Mouse (Mus musculus): ENCODE results near the gene Spock1.

The Spock1 gene

DNA sequence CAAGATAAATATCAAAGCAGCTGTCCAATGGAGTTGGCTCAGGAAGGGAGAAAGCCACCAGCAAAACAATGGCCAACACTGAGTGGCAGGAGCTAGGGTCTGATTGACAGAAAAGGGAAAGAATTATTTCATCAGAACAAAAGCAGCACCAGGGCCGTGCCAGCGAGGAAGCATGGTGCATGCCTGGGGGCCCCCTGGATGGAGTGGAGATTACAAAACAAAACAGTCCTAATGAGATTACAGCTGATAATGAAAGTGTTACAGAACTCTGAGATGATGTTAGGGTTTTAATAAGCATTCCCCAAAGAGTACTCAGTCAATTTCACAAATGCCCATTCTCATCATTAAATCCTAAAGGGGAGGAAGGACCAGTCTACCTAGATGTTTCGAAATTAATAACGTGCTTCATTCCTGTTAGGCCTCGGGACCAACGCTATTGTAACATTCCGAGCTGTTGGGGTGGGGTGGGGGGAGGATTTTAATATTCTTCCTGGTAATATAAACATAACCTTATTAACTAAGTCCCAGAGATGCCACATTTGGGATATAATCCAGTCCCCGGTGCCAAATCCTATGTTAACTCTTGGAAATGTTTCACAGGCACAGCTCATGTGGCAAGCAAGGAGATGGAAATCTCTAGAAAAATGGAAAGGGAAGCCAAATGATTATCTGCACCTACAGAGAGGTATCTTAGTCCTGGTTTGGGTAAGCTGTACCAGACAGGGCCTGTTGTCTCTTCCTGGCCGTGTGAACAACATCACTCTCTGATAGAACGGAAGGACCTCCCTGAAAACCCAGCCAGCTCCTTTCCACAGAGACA lies 271.7 kb downstream of the Spock1 start:
- Histone ChIP-seq H3K9me3 (ENCODE audit: low read length) (0 out of 2 replicates have a peak, but pooled peaks cover 5% of the 10 kb centered on the region), H3K36me3 (ENCODE audit: insufficient read depth, low read length) (no peaks in the 10 kb centered on the region), H3K4me1 (replicated peaks; ENCODE audit: low read depth, low read length) (no peaks in the 10 kb centered on the region), H3K4me3 (replicated peaks; ENCODE audit: low read length) (no peak overlapping the region), H3K27me3 (ENCODE audit: insufficient read depth, low read length) (no peaks in the 10 kb centered on the region; the same call in 1 of the 2 replicates)
- TF ChIP-seq NANOG (IDR thresholded peaks at IDR 0.05; ENCODE audit: borderline replicate concordance, low read length) (no peak), CTCF (conservative IDR thresholded peaks at IDR 0.05; ENCODE audit: low read length) (no peak), POU5F1 (IDR thresholded peaks at IDR 0.05; ENCODE audit: borderline replicate concordance, low read length) (no peak)

DNA sequence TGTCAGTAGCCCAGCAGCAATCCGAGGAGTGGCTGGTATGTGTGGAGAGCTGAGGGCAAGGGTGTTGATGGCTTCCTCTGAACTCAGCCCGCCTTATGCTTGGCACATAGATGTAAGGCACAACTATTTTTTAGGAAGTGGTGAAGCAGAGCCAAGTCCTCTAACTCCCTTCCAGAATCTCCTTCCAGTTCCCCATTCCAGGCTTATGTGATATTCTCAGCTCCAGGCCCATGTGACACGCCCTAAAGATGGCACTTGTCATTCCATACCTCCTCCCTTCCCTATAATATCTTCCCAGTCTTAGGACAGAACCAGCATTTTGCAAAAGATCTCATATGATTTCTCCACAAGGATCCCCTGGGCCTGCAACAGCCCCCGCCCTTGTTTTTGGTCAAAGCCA lies 277.6 kb downstream of the Spock1 start:
- no peak overlapping the region for H3K4me3 ChIP-seq (replicated peaks; ENCODE audit: low read length)
- H3K27me3 ChIP-seq (ENCODE audit: insufficient read depth, low read length) = no peaks in the 10 kb centered on the region; the same call in 1 of the 2 replicates
- no peaks in the 10 kb centered on the region for H3K36me3 ChIP-seq (ENCODE audit: insufficient read depth, low read length)
- no peaks in the 10 kb centered on the region for H3K4me1 ChIP-seq (replicated peaks; ENCODE audit: low read depth, low read length)
- H3K9me3 ChIP-seq (ENCODE audit: low read length) = no peaks in the 10 kb centered on the region
- no peak for TF ChIP-seq POU5F1 (IDR thresholded peaks at IDR 0.05; ENCODE audit: borderline replicate concordance, low read length)
- no peak for TF ChIP-seq NANOG (IDR thresholded peaks at IDR 0.05; ENCODE audit: borderline replicate concordance, low read length)
- TF ChIP-seq CTCF (conservative IDR thresholded peaks at IDR 0.05; ENCODE audit: low read length) = no peak

DNA sequence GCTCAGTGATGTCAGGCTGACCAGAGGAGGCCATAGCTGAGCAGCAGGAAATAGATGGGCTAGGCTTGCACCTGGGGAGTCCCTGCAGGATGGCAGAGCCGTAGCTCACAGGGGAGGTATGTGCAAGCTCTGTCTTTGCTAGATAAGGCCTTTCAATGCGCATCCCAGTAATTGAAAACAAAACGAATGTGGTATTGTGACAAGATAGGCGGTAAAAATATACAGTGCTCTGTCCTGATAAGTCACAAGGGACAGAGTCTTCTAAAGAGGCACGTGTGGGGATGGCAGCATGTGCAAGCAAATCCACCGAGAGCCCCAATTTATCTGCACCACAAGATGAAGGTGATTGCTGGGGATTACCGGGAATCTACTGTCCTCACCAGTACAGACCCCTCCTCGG lies 279.9 kb downstream of the Spock1 start:
- Histone ChIP-seq H3K9me3 (ENCODE audit: low read length) (no peaks in the 10 kb centered on the region), H3K36me3 (ENCODE audit: insufficient read depth, low read length) (no peaks in the 10 kb centered on the region), H3K27me3 (ENCODE audit: insufficient read depth, low read length) (no peaks in the 10 kb centered on the region), H3K4me3 (replicated peaks; ENCODE audit: low read length) (no peak overlapping the region), H3K4me1 (replicated peaks; ENCODE audit: low read depth, low read length) (no peaks in the 10 kb centered on the region)
- TF ChIP-seq NANOG (IDR thresholded peaks at IDR 0.05; ENCODE audit: borderline replicate concordance, low read length) (no peak), POU5F1 (IDR thresholded peaks at IDR 0.05; ENCODE audit: borderline replicate concordance, low read length) (no peak), CTCF (conservative IDR thresholded peaks at IDR 0.05; ENCODE audit: low read length) (no peak)

DNA sequence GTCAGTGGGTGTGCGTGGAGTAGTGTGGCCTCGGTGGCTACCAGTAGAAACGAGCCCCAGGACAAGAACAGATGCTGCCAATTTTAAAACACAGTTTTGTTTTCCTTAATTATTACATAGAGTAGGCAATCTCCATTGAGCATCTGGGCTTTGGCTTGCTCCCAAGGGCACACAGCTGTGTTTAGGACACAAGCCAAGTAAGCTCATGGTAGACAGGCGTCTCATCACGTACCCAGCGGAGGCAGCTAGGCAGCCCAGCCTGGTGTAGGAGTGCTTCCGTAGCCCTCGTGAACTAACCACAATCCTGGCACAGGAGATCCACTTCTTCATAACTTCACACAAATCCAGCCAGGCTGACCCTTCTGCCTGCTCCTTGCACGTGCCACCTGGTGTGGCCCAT lies 281.7 kb downstream of the Spock1 start:
- no peaks in the 10 kb centered on the region for H3K4me1 ChIP-seq (replicated peaks; ENCODE audit: low read depth, low read length)
- H3K4me3 ChIP-seq (replicated peaks; ENCODE audit: low read length) = no peak overlapping the region
- H3K9me3 ChIP-seq (ENCODE audit: low read length) = 0 out of 2 replicates have a peak, but pooled peaks cover 6% of the 10 kb centered on the region
- no peaks in the 10 kb centered on the region for H3K27me3 ChIP-seq (ENCODE audit: insufficient read depth, low read length)
- TF ChIP-seq POU5F1 (IDR thresholded peaks at IDR 0.05; ENCODE audit: borderline replicate concordance, low read length) (no peak), NANOG (IDR thresholded peaks at IDR 0.05; ENCODE audit: borderline replicate concordance, low read length) (no peak), CTCF (conservative IDR thresholded peaks at IDR 0.05; ENCODE audit: low read length) (no peak)
- H3K36me3 ChIP-seq (ENCODE audit: insufficient read depth, low read length) = no peaks in the 10 kb centered on the region

DNA sequence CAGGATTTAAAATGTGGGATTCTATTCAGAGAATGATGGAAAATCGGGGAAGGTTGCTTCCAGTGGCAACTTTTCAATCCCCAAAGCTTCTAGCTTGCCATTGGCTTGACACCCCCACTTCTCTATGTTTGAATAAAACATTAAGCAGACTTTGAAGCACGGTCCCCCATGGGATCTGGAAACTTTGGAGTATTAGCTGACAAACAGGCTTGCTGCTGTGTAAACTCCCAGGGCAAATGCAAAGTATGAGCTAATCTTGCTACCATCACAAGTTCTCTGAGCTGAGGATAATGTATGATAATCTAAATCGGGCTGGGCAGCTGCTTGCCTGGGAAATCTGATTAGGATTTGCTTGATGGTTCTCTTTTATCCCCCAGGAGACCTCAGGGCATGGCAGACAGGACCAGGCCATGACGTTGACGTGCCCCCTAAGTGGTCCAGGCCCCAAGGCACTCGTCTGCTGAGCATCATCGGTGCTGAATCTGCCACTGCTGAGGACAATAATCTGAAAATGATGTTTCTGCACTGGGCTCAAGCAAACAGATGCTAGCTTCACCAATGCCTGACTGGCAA lies 284.1 kb downstream of the Spock1 start:
- Histone ChIP-seq H3K4me1 (replicated peaks; ENCODE audit: low read depth, low read length) (no peaks in the 10 kb centered on the region), H3K9me3 (ENCODE audit: low read length) (0 out of 2 replicates have a peak, but pooled peaks cover 6% of the 10 kb centered on the region), H3K4me3 (replicated peaks; ENCODE audit: low read length) (no peak overlapping the region), H3K36me3 (ENCODE audit: insufficient read depth, low read length) (no peaks in the 10 kb centered on the region), H3K27me3 (ENCODE audit: insufficient read depth, low read length) (no peaks in the 10 kb centered on the region)
- TF ChIP-seq NANOG (IDR thresholded peaks at IDR 0.05; ENCODE audit: borderline replicate concordance, low read length) (no peak), POU5F1 (IDR thresholded peaks at IDR 0.05; ENCODE audit: borderline replicate concordance, low read length) (no peak), CTCF (conservative IDR thresholded peaks at IDR 0.05; ENCODE audit: low read length) (no peak)

DNA sequence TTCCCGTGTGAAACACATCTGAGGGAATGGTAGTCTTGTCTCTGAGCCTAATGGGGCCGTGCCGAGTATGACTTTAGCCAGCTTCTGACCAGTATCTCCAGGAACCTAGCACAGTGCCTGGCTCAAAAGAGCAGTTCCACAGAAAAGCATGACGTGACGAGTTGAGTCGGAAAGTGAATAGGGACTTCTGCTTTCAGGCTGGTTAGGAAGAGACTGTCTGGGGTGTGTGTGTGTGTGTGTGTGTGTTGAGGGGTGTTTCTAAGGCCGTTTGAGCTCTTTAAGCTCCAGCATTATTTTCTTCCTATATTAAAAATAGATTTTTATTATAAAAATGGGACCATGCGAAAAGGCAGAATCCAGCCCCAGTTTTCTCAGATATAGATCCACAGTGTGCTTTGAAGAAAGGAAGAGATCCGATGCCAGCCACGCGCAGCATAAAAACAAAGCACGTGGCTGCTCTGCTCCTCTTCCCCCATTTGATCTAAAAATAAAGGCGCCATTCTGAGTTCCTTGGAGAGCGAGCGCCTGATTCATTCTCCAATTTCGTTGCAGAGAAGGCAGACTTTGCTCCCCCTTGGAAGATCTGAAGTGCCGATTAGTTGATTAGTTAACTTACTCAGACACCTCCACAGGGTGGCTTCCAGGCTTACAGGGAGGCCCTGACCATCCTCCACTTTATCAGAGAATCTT lies 288.9 kb downstream of the Spock1 start:
- TF ChIP-seq CTCF (conservative IDR thresholded peaks at IDR 0.05; ENCODE audit: low read length) = no peak
- no peak for TF ChIP-seq POU5F1 (IDR thresholded peaks at IDR 0.05; ENCODE audit: borderline replicate concordance, low read length)
- TF ChIP-seq NANOG (IDR thresholded peaks at IDR 0.05; ENCODE audit: borderline replicate concordance, low read length) = no peak
- H3K36me3 ChIP-seq (ENCODE audit: insufficient read depth, low read length) = no peaks in the 10 kb centered on the region

DNA sequence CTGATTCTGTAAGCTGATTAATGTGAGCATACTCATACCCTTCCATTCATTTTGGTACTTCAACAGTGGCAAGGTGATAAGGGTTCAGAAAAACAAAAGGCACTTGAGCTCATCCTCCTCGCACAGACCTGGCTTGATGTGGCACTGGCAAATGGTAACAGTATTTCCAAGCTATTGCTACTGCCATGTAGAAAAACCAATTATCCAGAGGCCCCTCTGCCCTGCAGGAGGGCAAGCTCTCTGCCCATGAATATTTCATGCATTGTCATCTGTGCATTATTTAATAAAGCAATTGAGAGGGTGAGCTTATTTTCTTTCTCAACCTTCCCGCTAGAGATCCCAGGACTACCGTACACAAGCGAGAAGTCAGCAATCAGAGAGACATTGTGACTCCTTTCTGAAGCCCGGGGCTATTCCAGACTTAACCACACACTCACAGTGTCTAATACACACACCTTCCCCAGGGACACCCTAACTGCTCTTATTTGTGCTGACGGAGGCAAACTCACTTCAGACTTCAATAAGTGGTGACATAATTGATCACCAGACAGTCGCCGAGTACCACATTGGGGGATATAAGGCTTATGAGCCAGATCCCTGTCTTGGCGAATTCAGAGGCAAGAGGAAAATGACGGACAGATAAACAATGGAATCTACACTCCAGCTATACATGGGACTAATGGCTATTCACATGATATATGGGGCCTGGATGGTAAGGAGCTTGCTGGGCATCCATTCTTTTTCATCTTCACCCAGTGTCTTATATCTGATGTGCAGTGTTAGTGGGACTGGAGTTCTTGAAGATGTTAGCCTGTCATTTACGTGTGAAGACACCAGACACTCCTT lies 296.6 kb downstream of the Spock1 start:
- Histone ChIP-seq H3K36me3 (ENCODE audit: insufficient read depth, low read length) (no peaks in the 10 kb centered on the region), H3K4me3 (replicated peaks; ENCODE audit: low read length) (no peak overlapping the region), H3K27me3 (ENCODE audit: insufficient read depth, low read length) (no peaks in the 10 kb centered on the region), H3K4me1 (replicated peaks; ENCODE audit: low read depth, low read length) (no peaks in the 10 kb centered on the region), H3K9me3 (ENCODE audit: low read length) (no peaks in the 10 kb centered on the region)
- TF ChIP-seq POU5F1 (IDR thresholded peaks at IDR 0.05; ENCODE audit: borderline replicate concordance, low read length) (no peak), NANOG (IDR thresholded peaks at IDR 0.05; ENCODE audit: borderline replicate concordance, low read length) (no peak), CTCF (conservative IDR thresholded peaks at IDR 0.05; ENCODE audit: low read length) (no peak)

More for the DNA sequence above, 288.9 kb downstream of the Spock1 start:
- no peaks in the 10 kb centered on the region for H3K27me3 ChIP-seq (ENCODE audit: insufficient read depth, low read length)
- no peak overlapping the region for H3K4me3 ChIP-seq (replicated peaks; ENCODE audit: low read length)
- no peaks in the 10 kb centered on the region for H3K4me1 ChIP-seq (replicated peaks; ENCODE audit: low read depth, low read length)
- 0 out of 2 replicates have a peak, but pooled peaks cover 6% of the 10 kb centered on the region for H3K9me3 ChIP-seq (ENCODE audit: low read length)
